Mouse (Mus musculus): ENCODE data around the gene Sf3a3.

GRCm38 (mm10) chr4:124674334-124675032, 40.1 kb upstream of the Sf3a3 start:
- TF ChIP-seq POLR2A (IDR thresholded peaks at IDR 0.05; ENCODE audit: extremely low read depth, insufficient read depth, low read length) (no peak), CTCF (IDR thresholded peaks at IDR 0.05; ENCODE audit: extremely low read depth, insufficient read depth, low read length) (no peak)
